Mouse (Mus musculus): ENCODE measurements around the gene Elmod3.

The Elmod3 gene

GRCm38 (mm10) chr6:72597956-72598753, at the start of gene Elmod3, which contains the start of gene Retsat:
Gene Elmod3, minus strand, starts transcription at chr6:72598413.
Gene Retsat, plus strand, starts transcription at chr6:72598475.
- DNase-seq (ENCODE audit: low spot score in 2 of 2): peak; percentile 68 to 74

- DNase-seq (ENCODE audit: low spot score in 2 of 2): peak; percentile 42 to 55
Observed at GRCm38 (mm10) chr6:72647383-72647820, 49.2 kb upstream of the Elmod3 start.

- DNase-seq (ENCODE audit: low spot score in 2 of 2): no peak
Observed at GRCm38 (mm10) chr6:72645364-72645763, 47.2 kb upstream of the Elmod3 start.

DNA sequence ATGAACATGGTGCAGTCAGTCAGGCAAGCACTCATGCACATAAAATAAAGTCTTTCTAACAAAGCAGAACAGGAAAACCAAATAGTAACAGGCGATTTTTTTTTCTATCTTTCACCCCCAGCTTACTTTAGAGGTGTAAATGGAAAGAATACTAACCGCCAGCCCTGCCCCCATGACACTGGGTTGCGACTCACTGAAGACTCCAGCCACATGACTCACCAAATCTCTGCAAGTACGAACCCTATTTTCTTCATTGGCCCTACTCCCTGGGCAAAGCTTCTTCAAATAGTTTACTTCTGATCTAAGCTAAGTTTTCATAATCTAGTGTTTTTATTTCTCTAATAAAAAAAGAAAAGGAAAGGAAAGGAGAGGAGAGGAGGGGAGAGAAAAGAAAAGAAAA, 46.4 kb upstream of the Elmod3 start:
- DNase-seq (ENCODE audit: low spot score in 2 of 2): peak; percentile 40 to 53

GRCm38 (mm10) chr6:72641218-72641954, 43.2 kb upstream of the Elmod3 start:
- DNase-seq (ENCODE audit: low spot score in 2 of 2): no peak

DNA sequence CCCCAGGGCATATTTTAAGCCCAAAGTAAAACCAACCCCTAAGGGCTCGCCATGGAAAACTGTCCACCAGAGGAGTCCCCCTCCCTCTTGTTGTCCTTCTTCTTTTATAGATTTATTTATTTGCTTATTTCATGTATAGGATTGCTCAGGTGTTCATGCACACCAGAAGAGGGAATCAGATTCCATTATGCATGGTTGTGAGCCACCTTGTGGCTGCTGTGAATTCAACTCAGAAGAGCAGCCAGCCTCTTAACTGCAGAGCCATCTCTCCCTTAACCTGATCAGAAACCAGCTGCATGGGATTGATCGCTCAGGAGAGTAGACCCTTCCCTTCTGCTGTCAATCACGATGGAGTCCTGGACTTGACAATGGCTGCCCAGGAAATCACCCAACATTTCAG, 38.7 kb upstream of the Elmod3 start:
- DNase-seq (ENCODE audit: low spot score in 2 of 2): no peak

GRCm38 (mm10) chr6:72635760-72636431, 37.7 kb upstream of the Elmod3 start:
- DNase-seq (ENCODE audit: low spot score in 2 of 2): peak; percentile 61 to 69

DNA sequence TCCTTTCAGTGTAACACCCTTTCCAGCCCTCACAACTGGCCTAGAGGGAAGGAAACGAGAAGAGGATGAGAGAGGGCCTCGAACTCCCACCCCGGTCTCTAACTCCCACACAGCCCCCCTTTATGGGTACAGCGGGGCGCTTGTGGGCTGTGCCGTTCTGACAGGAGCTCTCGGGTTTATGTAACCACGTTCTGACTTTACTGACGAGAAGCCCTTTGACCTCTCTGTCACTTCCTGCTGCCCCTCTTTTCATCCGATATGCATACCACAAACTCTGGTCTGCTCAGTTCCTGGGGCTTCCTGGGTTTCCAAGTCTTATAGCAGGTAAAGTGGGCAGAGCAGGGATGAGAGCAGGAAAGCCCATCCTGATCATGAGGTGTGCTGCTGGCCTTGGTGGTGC, 36.1 kb upstream of the Elmod3 start:
- DNase-seq (ENCODE audit: low spot score in 2 of 2): no peak

DNA sequence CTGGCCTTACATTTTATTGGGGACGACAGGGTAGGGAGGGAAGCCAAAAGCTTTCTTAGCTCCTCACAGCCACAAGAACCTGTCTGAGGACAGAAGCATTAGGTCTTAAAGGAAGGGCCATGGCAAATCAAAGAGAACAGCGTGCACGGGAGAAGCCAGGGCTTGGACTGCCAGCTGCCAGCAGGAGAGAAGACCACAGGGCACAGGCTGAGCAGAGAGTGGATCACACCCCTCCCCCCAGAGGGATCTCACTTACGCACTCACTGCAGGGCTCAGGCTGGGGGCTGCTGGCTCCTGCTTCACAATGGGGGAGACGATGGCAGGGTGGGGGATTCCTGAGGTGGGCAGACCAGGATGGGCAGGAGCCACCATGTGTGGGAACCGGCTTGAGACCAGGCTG, 33.5 kb upstream of the Elmod3 start:
- DNase-seq (ENCODE audit: low spot score in 2 of 2): no peak

GRCm38 (mm10) chr6:72630961-72631360, 32.7 kb upstream of the Elmod3 start:
- DNase-seq (ENCODE audit: low spot score in 2 of 2): no peak

- DNase-seq (ENCODE audit: low spot score in 2 of 2): no peak
Observed at GRCm38 (mm10) chr6:72630370-72630769, 32.2 kb upstream of the Elmod3 start.

- DNase-seq (ENCODE audit: low spot score in 2 of 2): no peak
Observed at GRCm38 (mm10) chr6:72627276-72627675, 29.1 kb upstream of the Elmod3 start.

GRCm38 (mm10) chr6:72626391-72626790, 28.2 kb upstream of the Elmod3 start:
- no peak for DNase-seq (ENCODE audit: low spot score in 2 of 2)

DNA sequence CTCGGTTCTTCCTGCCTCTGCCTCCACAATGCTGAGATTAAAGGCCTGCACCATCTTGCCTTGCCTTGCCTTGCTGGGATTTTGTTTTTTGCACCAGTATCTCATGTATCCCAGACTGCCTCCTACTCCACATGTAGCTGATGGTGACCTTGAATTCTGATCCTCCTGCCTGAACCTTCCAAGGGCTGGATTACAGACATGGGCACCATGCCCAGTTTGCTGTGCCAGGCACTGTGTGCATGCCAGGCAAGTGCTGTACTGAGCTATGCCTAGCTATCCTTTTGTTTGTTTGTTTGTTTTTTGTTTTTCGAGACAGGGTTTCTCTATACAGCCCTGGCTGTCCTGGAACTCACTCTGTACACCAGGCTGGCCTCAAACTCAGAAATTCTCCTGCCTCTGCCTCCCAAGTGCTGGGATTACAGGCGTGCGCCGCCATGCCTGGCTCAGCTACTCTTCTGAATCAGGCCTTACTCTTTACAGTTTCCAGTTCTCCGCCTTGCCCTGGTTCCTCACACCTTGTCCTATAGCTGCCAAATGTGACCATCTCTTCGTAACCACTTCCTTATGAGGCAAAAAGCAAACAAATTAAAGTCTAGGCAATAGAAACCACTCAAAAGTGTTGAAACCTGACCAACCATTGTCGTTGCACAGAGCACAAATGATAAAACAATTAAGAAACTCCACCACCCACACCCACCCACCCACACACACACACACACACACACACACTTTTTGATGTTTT, 25.6 kb upstream of the Elmod3 start:
- DNase-seq (ENCODE audit: low spot score in 2 of 2): peak; percentile 39 to 66

- DNase-seq (ENCODE audit: low spot score in 2 of 2): no peak
Observed at GRCm38 (mm10) chr6:72622917-72623316, 24.7 kb upstream of the Elmod3 start.

- DNase-seq (ENCODE audit: low spot score in 2 of 2): no peak
Observed at GRCm38 (mm10) chr6:72620920-72621319, 22.7 kb upstream of the Elmod3 start.

- DNase-seq (ENCODE audit: low spot score in 2 of 2): no peak
Observed at GRCm38 (mm10) chr6:72619734-72620532, 21.7 kb upstream of the Elmod3 start.

DNA sequence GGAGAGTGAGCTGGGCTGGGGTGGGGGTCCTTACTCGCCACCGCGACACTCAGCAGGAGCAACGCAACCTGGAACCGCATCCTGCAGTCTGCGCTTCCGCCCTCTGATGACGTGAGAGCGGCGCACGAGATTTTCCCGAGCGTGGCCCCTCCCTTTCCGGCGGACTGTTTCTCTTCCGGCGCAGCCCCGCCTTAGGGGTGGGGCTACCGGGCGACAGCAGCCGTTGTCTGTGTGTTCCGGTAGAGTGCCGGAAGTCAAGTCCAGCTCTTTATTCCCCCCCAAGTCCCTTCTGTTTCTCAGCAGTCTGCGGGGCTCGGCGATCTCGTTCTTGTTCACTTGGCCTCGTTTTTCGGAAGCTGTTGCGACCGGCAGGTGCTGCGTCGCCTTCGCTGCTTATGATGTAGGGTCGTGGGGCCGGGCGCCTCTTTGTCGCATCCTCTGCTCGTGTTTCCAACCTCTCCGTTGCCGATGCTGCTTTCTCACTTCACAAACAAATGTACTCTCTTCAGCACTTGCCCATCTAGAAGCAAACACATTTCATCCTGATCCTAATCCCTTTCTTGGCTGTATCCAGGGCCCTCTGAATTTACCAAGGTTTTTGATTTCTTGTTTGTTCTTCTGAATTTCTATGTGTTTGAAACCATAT, 18.6 kb upstream of the Elmod3 start, which contains the start of gene Tgoln1:
TSS of gene Tgoln1 (minus strand) at position 358 of the 646 bp plus-strand sequence.
- peak; percentile 93 to 94 for DNase-seq (ENCODE audit: low spot score in 2 of 2)

- peak in 1 of 2 experiments; percentile 27 for DNase-seq (ENCODE audit: low spot score in 2 of 2)
Observed at GRCm38 (mm10) chr6:72615561-72616375, 17.6 kb upstream of the Elmod3 start.
